Mouse (Mus musculus) myocyte (in vitro differentiated cells): ENCODE results near the gene Dpf2. TPM values are rescaled to one million over a fixed set of nuclear protein-coding genes. Genes with fewer than 3 reads are reported as not detected.

Experiments used
- H3K27me3 ChIP-seq: one replicate; pipeline ENCODE4 v1.6.1; 2011; ENCODE audit not compliant: control insufficient read depth, insufficient read depth, insufficient read length
- H3K36me3 ChIP-seq: one replicate; pipeline ENCODE4 v1.6.1; 2011; ENCODE audit not compliant: control insufficient read depth, insufficient read depth
- H3K4me2 ChIP-seq: one replicate; pipeline ENCODE4 v1.6.1; 2011; ENCODE audit warnings: low read depth, control low read depth
- H3K4me3 ChIP-seq: one replicate; pipeline ENCODE4 v1.5.1; 2011; ENCODE audit warnings: mild to moderate bottlenecking, control low read depth, moderate library complexity
- H3K79me2 ChIP-seq: one replicate; pipeline ENCODE4 v1.6.1; 2011; ENCODE audit not compliant: control insufficient read depth, insufficient read depth
- H3ac ChIP-seq: one replicate; pipeline ENCODE4 v1.6.1; 2011; ENCODE audit not compliant: control insufficient read depth, insufficient read length
- CEBPB ChIP-seq: IDR thresholded peaks from 2 replicates; pipeline ENCODE4 v1.6.1; 2011; ENCODE audit warnings: mild to moderate bottlenecking, moderate library complexity; ENCODE audit not compliant: poor library complexity, insufficient read depth, severe bottlenecking
- E2F4 ChIP-seq: IDR thresholded peaks from one replicate; pipeline ENCODE4 v1.6.1; 2011; ENCODE audit warnings: mild to moderate bottlenecking, control low read depth, moderate library complexity; ENCODE audit not compliant: insufficient read depth
- MAX ChIP-seq: IDR thresholded peaks from one replicate; pipeline ENCODE4 v1.6.1; 2011; ENCODE audit warnings: low read depth, mild to moderate bottlenecking, control low read depth
- MYOD1 ChIP-seq, 3 experiments: IDR thresholded peaks; one replicate each; pipeline ENCODE4 v1.6.1; 2011; ENCODE audit warnings: control low read depth in 2 of 3, low read depth in 2 of 3, mild to moderate bottlenecking in 2 of 3, moderate library complexity in 1 of 3; ENCODE audit not compliant: insufficient read length in 2 of 3, control insufficient read depth in 1 of 3
- MYOG ChIP-seq, 3 experiments: IDR thresholded peaks; one replicate each; pipeline ENCODE4 v1.6.1; 2011; ENCODE audit warnings: control low read depth in 2 of 3, low read depth in 2 of 3, mild to moderate bottlenecking in 2 of 3; ENCODE audit not compliant: insufficient read length in 2 of 3, control insufficient read depth in 1 of 3, insufficient read depth in 1 of 3
- POLR2A ChIP-seq: IDR thresholded peaks from one replicate; pipeline ENCODE4 v1.6.1; 2011; ENCODE audit warnings: low read depth, mild to moderate bottlenecking, control low read depth, moderate library complexity; ENCODE audit not compliant: insufficient read length
- POLR2AphosphoS2 ChIP-seq: IDR thresholded peaks from one replicate; pipeline ENCODE4 v1.6.1; 2011; ENCODE audit warnings: low read depth, control low read depth; ENCODE audit not compliant: insufficient read length
- REST ChIP-seq: IDR thresholded peaks from one replicate; pipeline ENCODE4 v1.6.1; 2011; ENCODE audit warnings: mild to moderate bottlenecking, control low read depth, moderate library complexity; ENCODE audit not compliant: insufficient read depth, insufficient read length
- SRF ChIP-seq: IDR thresholded peaks from one replicate; pipeline ENCODE4 v1.6.1; 2011; ENCODE audit warnings: low read depth; ENCODE audit not compliant: control insufficient read depth, insufficient read length
- TCF12 ChIP-seq: IDR thresholded peaks from one replicate; pipeline ENCODE4 v1.6.1; 2011; ENCODE audit warnings: mild to moderate bottlenecking, control low read depth; ENCODE audit not compliant: poor library complexity, insufficient read depth, severe bottlenecking
- TCF3 ChIP-seq: IDR thresholded peaks from one replicate; pipeline ENCODE4 v1.6.1; 2011; ENCODE audit warnings: low read depth, control low read depth; ENCODE audit not compliant: insufficient read length
- USF1 ChIP-seq: IDR thresholded peaks from one replicate; pipeline ENCODE4 v1.6.1; 2011; ENCODE audit warnings: low read depth, mild to moderate bottlenecking, control low read depth, moderate library complexity
- polyA plus RNA-seq: library from polyadenylated mRNA; unstranded; fragments of >200 nt; fragmentation: generic; extraction: Trizol; gene quantifications from one replicate; pipeline ENCODE4 v1.2.1, GENCODE M21; 2012; ENCODE audit warnings: missing spikeins

Dpf2 gene
- polyA plus RNA-seq, 1 experiment = 78.5 TPM

GRCm38 (mm10) chr19:5921715-5922114 lies 8.9 kb upstream of the Dpf2 start:
- H3K27me3 ChIP-seq = no peaks in the 10 kb centered on the region
- TF ChIP-seq SRF (no peak), POLR2AphosphoS2 (no peak), USF1 (no peak), CEBPB (no peak), TCF12 (no peak), REST (no peak), MYOG (IDR thresholded peaks at IDR 0.05; ENCODE audit: control insufficient read depth in 1 of 3, insufficient read depth in 1 of 3, insufficient read length in 2 of 3, low read depth in 2 of 3) (no peak), POLR2A (no peak), TCF3 (no peak), E2F4 (no peak), MYOD1 (IDR thresholded peaks at IDR 0.05; ENCODE audit: control insufficient read depth in 1 of 3, insufficient read length in 2 of 3, low read depth in 2 of 3) (no peak), MAX (no peak)
- no peak overlapping the region for H3ac ChIP-seq
- peaks cover 26% of the 10 kb centered on the region for H3K79me2 ChIP-seq
- H3K4me2 ChIP-seq = peak overlapping the region; percentile 49
- H3K4me3 ChIP-seq = no peak overlapping the region
- H3K36me3 ChIP-seq = peaks cover 14% of the 10 kb centered on the region

DNA sequence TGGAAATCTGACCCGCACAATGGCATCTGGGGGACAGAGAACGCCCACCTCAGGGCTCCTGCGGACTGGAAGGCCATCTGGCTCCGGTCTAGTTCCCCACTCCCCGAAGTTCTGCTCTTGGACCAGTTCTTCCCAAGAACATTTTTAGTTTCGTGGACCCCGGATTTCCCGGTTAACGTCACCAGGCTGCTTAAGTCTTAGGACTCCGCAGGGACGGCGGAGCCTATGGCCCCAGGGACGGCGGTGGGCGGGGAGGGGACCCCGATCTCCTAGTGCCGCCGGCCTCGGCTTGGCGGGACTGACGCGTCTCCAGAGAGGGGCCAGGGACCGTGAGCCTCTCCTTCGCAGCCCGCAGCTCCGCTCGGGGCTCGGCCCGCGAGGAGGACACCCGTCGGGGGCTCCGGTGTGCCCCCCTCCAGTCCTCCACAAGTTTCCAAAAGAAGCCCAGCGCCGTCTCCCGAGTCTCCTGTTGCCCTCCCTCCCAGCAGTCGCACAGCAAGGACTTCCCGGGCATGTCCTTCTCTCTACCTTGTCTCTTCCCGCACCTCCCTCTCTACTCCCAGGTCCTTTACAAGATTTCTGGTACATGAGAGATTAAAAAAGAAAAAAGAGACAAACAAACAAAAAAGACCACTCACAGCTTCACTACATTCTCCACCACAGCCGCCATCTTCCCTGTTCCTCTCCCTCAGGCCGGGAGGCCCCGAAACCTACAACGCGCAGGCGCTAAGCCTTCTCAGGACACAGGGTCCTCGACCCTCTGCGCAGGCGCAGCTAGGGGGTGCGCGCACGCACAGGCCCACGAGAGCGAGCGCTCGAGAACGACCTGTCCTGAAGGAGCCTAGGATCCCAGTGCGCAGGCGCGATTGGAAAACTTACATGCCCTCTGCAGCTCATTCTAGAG lies 455 bp downstream of the Dpf2 start:
- H3K36me3 ChIP-seq = peaks cover 16% of the 10 kb centered on the region
- H3K4me3 ChIP-seq = peak overlapping the region; percentile 96
- H3ac ChIP-seq = peak overlapping the region; percentile 84
- H3K4me2 ChIP-seq = peak overlapping the region; percentile 93
- no peak for TF ChIP-seq USF1
- TF ChIP-seq E2F4 = no peak
- TF ChIP-seq MAX = no peak
- peak; percentile 53 for TF ChIP-seq POLR2AphosphoS2
- peak; percentile 57 for TF ChIP-seq POLR2A
- no peak for TF ChIP-seq REST
- TF ChIP-seq MYOG (IDR thresholded peaks at IDR 0.05; ENCODE audit: control insufficient read depth in 1 of 3, insufficient read depth in 1 of 3, insufficient read length in 2 of 3, low read depth in 2 of 3) = peak in 1 of 3 experiments; percentile 22
- TF ChIP-seq CEBPB = no peak
- no peak for TF ChIP-seq MYOD1 (IDR thresholded peaks at IDR 0.05; ENCODE audit: control insufficient read depth in 1 of 3, insufficient read length in 2 of 3, low read depth in 2 of 3)
- H3K27me3 ChIP-seq = no peaks in the 10 kb centered on the region
- H3K79me2 ChIP-seq = peaks cover 62% of the 10 kb centered on the region

GRCm38 (mm10) chr19:5911430-5912102 lies 1.2 kb downstream of the Dpf2 start:
- Histone ChIP-seq H3K4me2 (peak overlapping the region; percentile 93), H3ac (peak overlapping the region; percentile 84), H3K36me3 (peaks cover 11% of the 10 kb centered on the region), H3K27me3 (no peaks in the 10 kb centered on the region), H3K79me2 (peaks cover 70% of the 10 kb centered on the region), H3K4me3 (peak overlapping the region; percentile 96)
- TF ChIP-seq MAX (no peak), CEBPB (0 out of 2 replicates have a peak, but pooled peaks have one; percentile 55), SRF (no peak), TCF12 (no peak), REST (no peak), TCF3 (no peak), MYOG (IDR thresholded peaks at IDR 0.05; ENCODE audit: control insufficient read depth in 1 of 3, insufficient read depth in 1 of 3, insufficient read length in 2 of 3, low read depth in 2 of 3) (no peak), MYOD1 (IDR thresholded peaks at IDR 0.05; ENCODE audit: control insufficient read depth in 1 of 3, insufficient read length in 2 of 3, low read depth in 2 of 3) (no peak), POLR2A (peak; percentile 17), POLR2AphosphoS2 (peak; percentile 12), USF1 (no peak), E2F4 (no peak)

GRCm38 (mm10) chr19:5910221-5910620 lies 2.6 kb downstream of the Dpf2 start:
- peaks cover 19% of the 10 kb centered on the region for H3K36me3 ChIP-seq
- no peaks in the 10 kb centered on the region for H3K27me3 ChIP-seq
- H3ac ChIP-seq = no peak overlapping the region
- H3K4me3 ChIP-seq = peak overlapping the region; percentile 96
- peaks cover 76% of the 10 kb centered on the region for H3K79me2 ChIP-seq
- peak overlapping the region; percentile 93 for H3K4me2 ChIP-seq
- TF ChIP-seq TCF12 (no peak), MYOD1 (IDR thresholded peaks at IDR 0.05; ENCODE audit: control insufficient read depth in 1 of 3, insufficient read length in 2 of 3, low read depth in 2 of 3) (no peak), SRF (no peak), USF1 (no peak), E2F4 (no peak), CEBPB (no peak), TCF3 (no peak), POLR2A (no peak), MYOG (IDR thresholded peaks at IDR 0.05; ENCODE audit: control insufficient read depth in 1 of 3, insufficient read depth in 1 of 3, insufficient read length in 2 of 3, low read depth in 2 of 3) (no peak)
